Mouse (Mus musculus) C2C12 (cell line): ENCODE results near the gene Fbxo10.
"Not testable (repeated sequence)": the region's sequence is repeated elsewhere in the genome, so short reads cannot be mapped to it uniquely, and the experiment has no call there.

Source experiments
- CEBPB ChIP-seq: IDR thresholded peaks from one replicate; pipeline ENCODE4 v1.6.1; 2011; ENCODE audit warnings: low read depth, mild to moderate bottlenecking, control low read depth, moderate library complexity
- CTCF ChIP-seq: IDR thresholded peaks from one replicate; pipeline ENCODE4 v1.5.1; 2011; ENCODE audit not compliant: control insufficient read depth, insufficient read depth, insufficient read length
- FOSL1 ChIP-seq: IDR thresholded peaks from one replicate; pipeline ENCODE4 v1.8.0; 2011; ENCODE audit warnings: mild to moderate bottlenecking, low read length; ENCODE audit not compliant: poor library complexity, insufficient read depth, severe bottlenecking
- MAX ChIP-seq: IDR thresholded peaks from one replicate; pipeline ENCODE4 v1.6.1; 2011; ENCODE audit warnings: mild to moderate bottlenecking, control low read depth
- MYOD1 ChIP-seq: IDR thresholded peaks from one replicate; pipeline ENCODE4 v1.6.1; 2011; ENCODE audit warnings: low read depth; ENCODE audit not compliant: control insufficient read depth, insufficient read length
- MYOG ChIP-seq: IDR thresholded peaks from one replicate; pipeline ENCODE4 v1.6.1; 2011; ENCODE audit not compliant: control insufficient read depth, insufficient read length; ENCODE audit errors: extremely low read depth
- USF1 ChIP-seq: IDR thresholded peaks from one replicate; pipeline ENCODE4 v1.6.1; 2011; ENCODE audit warnings: low read depth, mild to moderate bottlenecking, control low read depth, moderate library complexity

- TF ChIP-seq CTCF, CEBPB, MYOD1, USF1, MAX, MYOG, FOSL1: not testable (repeated sequence)
These were observed 91.2 kb downstream of the Fbxo10 start for GRCm38 (mm10) chr4:44993179-44993578.
